Mouse (Mus musculus): Measurements from ENCODE around the gene Ndrg3.
"Not testable (repeated sequence)": the region's sequence is repeated elsewhere in the genome, so short reads cannot be mapped to it uniquely, and the experiment has no call there.

Gene Ndrg3

DNA sequence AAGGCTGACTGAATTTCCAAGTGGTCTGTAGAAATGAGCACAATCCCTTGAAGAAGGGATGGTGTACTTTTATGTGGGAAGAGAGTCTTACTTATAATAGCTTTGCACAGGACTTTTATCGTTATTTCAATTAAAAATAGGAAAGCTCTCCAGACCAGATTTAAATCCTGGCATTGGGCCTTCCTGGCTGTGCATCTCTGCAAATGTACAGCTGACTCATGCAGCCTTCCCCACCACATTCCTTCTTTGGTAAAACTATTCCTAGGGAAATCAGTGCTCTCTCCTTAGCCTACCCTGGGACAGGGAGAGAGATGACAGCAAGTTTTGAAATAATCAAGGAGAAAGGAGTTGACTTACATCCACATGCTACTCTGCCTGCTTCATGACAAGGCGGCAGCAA, 54.1 kb downstream of the Ndrg3 start:
- no peak for DNase-seq (ENCODE audit: low spot score)

DNA sequence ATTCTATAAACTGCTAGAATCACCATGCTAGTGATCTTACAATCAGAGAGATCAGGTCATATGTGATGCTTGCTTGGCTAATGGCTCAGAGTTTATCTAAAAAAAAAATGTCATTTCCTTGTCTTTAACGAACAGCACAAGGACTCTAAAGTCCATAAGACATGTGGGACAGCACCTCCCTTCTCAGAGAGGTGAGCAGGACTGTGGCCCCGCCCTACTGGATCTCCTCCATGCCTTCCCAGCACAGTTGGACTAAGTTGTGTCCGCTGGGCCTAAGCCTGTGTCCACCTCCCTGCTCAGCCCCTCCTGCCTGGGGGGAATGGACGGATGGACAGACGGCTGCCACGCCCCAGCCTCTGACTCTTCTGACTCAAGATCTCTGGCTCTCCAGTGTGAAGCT, 56.9 kb downstream of the Ndrg3 start:
- no peak for DNase-seq (ENCODE audit: low spot score)

DNA sequence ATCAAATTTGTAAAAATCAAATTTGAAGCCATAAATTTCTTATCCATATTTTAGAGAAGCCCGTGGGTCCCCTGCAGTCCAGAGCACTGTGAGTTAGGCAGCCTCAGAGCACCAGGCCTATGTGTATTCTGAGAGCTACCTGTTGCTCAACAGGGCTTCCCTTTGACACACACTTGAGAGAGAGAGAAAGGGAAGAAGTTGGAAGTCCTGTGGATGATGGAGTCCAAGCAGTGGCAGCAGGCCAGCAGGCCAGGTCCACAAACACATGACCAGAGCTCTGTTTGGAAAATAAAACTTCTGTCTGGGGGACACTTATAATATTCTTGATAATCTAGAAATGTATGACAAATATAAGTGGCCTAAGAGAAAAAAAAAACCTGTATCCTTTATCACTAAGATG, 58.4 kb downstream of the Ndrg3 start:
- DNase-seq (ENCODE audit: low spot score), result no peak

DNA sequence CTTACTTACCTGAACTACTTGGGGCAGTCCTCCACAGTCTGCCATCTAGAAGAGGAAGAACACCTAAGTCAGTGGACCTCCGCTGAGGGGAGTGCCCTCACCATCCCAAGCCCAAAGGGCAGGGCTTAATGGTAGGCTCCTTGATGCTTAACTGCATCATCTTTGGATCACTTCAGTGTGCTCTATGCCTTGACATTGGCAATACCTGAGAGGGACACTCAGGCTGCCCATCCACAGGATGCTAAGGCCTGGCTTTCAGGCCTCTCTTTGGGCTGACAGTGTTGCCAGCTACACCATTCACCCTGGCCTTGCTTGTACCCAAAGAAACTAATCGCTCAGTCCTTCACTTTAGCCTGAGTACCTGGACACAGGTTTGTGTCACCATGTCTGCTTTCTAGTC, 60.4 kb downstream of the Ndrg3 start:
- DNase-seq (ENCODE audit: low spot score), result no peak

DNA sequence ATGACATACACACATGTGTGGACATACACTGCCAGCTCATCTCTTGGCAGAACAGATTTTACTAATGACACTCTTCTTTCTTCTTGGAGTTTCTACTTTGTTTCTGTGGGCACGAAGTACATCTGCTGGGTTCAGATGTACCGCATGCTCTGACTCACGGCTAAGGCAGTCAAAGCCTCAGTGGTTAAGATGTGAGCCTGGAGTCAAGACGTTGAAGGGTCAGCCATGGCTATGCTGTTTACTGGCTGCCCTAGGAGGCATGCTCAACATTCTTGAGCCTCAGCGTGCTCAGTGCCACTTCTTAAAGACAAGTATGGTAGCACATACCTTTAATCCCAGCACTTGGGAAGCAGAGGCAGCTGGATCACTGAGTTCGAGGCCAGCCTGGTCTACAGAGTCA, 61.3 kb downstream of the Ndrg3 start:
- DNase-seq (ENCODE audit: low spot score), result no peak

DNA sequence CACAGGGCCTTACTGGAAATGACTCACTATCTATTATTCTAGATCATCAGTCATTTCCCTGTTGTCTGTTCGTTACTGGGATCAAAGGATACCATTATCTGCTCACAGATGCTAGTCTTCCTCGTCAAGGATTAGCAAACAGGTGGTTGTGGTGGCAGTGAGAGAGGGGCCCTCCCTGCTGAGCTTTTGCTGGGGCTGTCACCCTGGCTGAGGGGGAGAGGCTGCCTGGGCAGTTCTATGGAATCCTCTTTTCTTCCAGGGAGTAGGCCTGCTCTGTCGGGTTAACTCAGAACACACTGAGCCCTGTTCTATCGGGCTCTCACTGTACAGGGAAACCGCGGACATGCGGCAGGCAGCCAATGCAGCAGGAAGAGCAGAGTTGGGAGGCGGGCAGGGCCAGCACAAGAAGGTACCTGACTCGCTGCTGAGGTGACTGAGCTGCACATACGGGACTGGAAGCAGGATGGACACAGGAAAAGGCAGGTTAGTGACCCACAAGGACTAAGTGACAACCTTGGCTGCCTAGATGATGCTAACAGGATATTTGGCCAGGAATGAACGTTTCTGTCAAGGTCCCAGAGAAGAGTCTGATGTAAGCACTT, 62.2 kb downstream of the Ndrg3 start:
- no peak for DNase-seq (ENCODE audit: low spot score)

DNA sequence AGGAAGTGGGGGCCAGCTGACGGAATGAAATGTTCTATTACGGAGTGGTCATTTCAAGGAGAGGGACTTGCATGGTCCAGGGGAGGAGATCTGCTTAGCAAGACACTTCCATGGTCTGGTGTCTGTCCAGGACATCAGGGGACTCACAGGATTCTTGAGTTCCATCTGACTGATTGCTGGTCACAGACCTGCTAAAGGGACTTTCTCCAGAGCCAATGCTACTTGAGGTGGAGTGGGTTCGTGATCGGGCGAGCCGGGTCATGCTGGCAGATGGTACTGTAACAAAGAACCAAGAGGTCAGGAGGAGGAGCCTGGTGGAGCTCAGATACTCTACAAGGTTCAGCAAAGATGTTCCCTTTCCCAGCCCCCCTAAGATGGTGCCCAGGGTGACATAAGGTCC, 63.2 kb downstream of the Ndrg3 start:
- no peak for DNase-seq (ENCODE audit: low spot score)

DNA sequence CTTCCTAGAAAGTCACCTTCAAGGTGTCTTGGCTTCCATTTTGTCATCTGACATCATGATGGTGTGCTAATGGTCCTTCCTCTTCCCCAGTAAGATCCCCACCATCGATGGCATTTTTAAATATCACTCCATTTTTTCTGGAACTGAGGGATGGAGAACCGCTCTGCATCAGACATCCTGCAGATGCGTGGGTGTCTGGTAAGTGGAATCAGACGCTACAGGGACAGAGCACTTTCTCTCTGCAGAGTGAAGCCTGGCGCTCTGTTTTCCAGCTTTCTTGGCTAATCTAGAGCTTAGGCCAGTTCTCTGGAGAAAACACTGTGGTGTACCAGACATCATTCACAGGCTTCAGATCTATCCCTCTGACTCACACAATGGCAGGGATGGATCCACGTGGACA, 64.2 kb downstream of the Ndrg3 start:
- peak; percentile 31 for DNase-seq (ENCODE audit: low spot score)

DNA sequence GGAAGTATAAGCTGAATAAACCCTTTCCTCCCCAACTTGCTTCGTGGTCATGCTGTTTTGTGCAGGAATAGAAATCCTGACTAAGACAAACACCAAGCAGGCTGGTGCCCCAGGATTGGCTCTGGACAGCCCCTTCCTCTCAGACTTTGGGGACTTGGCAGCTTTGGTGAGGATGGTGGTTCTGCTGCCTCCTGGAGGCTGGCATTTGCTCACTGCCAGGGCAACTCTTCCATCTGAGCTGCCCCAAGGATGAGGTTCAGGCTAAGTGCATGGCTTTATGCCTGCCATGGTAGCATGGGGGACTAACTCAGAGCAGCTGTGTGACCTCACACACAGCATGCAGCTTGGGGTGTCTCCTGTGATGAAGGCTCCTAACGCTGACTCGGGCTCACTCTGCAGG, 66.2 kb downstream of the Ndrg3 start:
- DNase-seq (ENCODE audit: low spot score), result not testable (repeated sequence)

DNA sequence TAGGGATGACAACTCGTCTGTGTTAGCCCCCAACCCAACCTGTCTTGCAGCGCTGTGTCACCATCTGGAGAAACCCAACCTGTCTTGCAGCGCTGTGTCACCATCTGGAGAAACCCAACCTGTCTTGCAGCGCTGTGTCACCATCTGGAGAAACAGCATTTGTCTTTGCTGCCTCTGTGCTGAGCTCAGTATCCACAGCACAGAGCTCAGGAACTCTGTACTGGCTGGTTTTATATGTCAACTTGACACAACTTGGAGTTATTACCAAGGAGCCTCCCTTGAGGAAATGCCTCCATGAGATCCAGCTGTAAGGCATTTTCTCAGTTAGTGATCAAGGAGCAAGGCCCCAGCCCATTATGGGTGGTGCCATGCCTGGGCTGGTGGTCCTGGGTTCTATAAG, 66.8 kb downstream of the Ndrg3 start:
- DNase-seq (ENCODE audit: low spot score), result not testable (repeated sequence)

DNA sequence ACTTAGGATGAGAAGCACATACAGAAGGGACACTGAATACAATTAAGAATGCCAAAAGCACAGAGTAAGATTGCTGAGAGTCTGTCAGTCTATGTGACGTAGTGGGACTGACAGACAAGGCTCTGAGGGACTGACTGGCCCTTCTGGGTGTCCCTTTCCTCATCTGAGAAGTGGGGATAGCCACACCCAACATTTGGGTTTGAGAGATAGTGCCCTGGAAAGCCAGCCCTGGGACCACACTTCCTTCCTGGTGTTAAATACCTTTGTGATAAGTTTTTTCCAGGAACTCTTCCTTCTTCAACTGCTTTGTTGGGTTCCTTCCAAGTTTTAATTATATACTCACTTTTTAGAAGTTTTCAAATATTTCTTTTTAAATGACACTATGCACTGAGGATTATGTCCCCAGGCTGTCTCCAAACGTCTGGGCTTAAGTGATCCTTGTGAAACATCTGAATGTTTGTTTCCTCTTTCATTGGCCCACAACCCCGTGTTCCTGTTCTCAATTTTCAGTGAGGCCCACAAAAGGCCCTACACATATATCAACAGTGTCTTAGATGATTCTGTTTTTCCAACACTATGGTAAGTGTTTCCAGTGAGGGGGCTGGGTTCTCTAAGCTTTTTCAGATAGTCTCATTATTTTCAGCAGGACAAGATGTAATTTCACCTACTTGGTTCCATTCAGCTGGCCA, 67.5 kb downstream of the Ndrg3 start:
- DNase-seq (ENCODE audit: low spot score), result no peak

DNA sequence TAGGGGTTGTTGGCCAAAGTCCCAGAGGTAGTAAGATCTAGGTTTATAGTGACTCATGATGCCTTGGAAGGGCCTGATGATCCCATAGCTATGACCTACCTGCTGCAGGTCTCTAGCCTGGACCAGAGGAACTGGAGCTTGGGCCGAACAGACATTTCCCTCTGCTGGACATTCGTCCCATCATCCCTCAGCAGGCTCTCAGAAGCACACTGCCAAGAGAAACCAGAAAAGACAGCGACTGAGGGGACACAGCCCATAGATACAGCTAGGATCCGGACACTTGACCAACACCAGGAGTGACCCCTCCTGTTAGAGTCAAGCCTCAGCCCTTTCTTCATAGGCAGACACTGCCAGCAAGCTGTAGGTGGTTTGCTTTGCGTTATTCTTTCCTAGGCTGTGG, 68.8 kb downstream of the Ndrg3 start:
- no peak for DNase-seq (ENCODE audit: low spot score)

DNA sequence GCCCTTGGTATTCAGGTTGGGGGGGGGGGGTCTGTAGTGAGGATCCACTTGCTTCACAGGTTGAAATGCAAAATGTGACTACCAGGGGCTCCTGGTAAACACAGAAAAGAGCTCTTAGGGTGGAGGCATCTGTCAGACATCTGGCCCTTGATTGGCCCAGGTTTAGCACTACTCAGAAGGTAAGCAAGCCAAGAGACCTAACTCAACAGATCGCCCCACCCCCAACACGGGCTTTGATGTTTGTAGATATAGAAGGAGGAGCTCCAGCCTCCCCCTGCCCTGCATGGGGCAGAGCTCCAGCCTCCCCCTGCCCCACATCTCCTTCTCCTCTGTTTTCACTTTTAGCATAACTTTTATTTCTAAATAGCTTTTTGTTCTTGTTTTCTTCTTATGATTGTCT, 72.1 kb downstream of the Ndrg3 start:
- DNase-seq (ENCODE audit: low spot score), result no peak

DNA sequence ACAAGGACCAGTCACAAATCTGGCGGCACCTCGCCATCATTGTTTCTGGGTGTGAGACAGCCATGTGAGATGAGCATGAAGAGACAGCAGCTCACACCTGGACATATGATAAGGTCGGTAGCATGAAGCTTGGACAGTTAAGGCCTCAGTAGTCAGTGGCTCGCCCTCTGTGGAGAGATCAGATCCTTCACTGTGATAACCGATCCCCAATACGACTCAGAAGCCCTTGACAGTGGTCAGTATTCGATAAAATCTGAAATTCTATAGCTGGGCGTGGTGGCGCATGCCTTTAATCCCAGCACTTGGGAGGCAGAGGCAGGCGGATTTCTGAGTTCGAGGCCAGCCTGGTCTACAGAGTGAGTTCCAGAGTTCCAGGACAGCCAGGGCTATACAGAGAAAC, 72.7 kb downstream of the Ndrg3 start:
- not testable (repeated sequence) for DNase-seq (ENCODE audit: low spot score)

DNA sequence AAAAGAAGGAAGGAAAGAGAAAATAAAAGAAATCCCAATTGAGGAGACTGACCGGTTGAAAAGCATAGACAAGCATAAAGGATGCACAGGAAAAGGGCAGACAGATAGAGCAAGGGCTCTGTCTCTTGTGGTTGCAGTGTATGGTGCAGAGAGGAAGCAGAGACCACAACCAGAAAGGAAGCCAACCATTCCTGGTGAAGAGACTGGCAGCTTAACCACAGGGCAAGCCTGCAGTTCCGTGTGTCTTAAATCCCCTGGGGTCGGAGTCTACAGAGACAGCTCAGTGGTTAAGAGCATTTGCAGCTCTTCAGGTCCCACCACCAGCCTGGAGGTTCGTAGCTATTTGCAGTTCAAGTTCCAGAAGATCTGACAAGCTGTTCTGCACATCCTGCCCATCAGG, 73.3 kb downstream of the Ndrg3 start:
- no peak for DNase-seq (ENCODE audit: low spot score)

DNA sequence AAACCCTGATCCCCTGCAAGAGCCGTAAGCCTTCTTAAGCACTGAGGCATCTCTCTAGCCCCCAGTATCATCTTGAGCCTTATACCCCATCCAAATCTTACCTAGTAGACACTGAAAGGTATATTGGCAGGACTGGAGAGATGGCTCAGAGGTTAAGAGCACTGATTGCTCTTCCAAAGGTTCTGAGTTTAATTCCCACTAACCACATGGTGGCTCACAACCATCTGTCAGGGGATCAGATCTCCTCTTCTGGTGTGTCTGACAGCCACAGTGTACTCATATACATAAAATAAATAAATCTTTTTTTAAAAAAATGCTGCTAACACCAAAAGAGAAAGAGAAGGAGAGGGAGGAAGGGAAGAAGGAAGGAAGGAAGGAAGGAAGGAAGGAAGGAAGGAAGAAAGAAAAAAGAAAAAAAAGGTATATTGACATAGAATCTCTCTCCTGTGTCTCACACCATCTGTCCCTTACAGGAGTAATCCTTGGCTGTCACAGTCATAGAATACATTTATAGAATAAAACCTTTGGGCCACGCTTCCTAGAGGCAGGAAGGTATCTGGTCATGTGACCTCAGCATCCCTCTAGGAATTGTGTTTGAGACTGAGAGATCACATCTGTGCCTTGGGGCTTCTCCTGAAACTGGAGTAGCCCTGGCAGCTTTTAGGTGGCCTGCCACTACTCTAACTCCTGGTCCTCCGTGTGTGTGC, 75.3 kb downstream of the Ndrg3 start:
- no peak for DNase-seq (ENCODE audit: low spot score)

DNA sequence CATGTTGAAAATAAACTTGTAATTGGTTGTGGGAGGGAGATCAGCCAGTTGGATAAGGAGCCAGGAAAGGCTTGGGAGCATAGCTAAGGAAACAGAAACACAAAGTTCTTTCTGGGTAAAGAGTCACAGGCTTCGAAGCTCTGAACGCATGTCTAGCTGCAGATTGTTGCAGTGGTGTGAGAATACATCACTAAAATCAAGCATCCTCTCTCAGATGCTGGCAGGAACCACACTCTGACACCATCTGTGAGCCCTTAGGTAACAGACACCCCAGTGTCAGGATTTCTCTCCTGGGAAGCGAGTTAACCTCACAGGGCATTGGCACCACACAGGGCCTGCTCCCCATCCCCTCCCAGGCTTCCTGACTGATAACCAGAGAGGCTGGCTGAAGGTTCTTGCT, 76.3 kb downstream of the Ndrg3 start:
- no peak for DNase-seq (ENCODE audit: low spot score)

DNA sequence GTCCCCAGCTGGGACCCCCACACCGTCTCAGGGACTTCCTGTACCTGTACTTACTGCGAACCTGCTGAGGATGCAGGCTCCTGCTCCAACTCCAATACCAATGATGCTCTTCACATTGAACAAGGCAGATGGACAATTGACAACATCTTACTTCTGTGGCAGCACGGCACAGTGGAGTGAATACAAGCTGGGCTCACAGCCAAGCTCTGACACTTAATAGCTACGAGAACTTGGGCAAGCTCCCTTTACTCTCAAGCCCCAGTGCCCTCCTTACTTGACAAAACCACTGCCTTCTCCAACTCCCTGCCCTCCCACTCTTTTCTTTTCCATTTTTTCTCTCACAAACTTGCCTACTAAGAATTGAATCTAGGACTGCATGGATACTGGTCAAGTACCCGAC, 78.7 kb downstream of the Ndrg3 start:
- peak; percentile 17 for DNase-seq (ENCODE audit: low spot score)

DNA sequence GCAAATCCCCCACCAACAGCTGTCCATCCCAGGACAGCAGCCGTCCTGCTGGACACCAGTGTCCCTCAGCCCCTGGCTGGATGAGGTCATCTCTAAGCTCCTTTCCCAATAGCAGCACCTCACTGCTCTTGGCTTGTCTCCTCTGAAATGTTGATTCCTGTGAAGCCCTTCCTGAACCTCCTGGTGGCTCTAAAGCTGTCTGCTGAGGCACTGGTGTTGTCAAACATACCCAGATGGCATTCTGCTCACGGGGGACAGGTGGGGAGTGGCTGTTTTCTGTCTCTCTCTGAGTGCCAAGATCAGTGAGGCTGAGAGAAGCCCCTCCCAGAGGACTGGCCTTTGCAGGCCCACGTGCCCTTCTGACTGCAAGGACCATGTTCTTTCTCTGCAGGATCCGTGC, 85.9 kb downstream of the Ndrg3 start:
- not testable (repeated sequence) for DNase-seq (ENCODE audit: low spot score)

DNA sequence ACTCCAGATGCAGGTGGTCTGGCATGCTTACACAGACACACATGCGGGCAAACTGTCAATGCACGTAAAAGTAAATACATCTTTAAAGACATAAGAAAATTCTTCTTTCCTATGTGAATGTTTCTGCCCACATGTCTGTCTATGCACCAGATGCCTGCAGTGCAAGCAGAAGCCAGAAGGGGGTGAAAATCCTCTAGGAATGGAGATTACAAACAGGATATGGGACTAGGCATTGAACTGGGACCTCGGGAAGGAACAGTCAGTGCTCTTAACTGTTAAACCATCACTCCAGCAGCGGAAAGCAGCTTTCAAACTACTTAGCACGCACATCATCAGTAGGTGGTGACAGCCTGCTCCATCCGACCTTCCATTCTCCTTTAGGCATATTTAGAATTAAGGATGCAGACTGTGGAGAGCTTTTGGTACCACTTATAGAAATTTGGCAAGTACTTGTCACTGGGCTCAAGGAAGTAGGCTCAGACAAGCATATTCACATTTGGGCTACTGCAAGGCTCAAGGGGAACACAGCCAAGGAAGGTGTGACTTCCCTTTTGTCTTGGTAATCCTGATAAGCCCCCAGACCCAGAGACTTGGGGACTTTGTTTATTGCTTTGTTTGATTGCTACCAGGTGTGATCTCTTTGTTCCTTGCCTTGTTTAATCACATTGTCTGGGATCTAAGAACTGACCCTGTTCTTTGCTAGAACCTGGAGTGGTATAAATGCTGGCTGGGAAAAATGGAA, 86.7 kb downstream of the Ndrg3 start:
- peak; percentile 58 for DNase-seq (ENCODE audit: low spot score)

DNA sequence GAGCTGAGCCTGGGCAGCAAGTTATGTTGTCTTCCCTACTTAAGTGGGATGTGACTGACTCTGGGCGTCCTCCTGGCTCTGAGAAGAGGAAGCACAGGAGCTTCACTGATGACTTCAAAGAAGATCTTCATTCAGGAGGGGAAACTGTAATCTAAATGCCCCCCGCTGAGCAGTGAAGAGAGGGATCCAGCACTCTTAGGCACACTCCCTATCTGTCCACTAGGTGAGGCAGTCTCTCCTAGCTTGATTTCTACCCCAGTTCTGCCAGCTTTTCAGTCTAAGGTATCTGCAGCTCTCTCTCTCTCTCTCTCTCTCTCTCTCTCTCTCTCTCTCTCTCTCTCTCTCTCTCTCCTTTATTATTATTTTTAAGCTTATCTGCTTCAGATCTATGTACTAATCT, 88.5 kb downstream of the Ndrg3 start:
- no peak for DNase-seq (ENCODE audit: low spot score)

DNA sequence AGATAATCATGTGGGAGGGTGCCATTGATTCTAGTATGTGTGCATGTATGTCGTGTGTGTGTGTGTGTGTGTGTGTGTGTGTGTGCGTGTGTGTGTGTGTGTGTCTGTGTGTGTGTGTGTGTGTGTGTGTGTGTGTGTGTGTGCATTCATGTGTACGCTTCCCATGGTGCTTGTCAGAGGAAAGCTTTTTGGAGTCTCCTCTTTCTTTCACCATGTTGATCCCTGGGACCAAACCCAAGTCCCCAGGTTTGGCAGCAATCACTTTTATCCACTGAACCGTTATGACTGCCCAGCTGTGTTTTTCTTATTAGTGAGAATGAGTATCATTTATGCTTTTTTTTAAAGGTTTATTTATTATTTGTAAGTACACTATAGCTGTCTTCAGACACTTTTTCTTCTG, 89.4 kb downstream of the Ndrg3 start:
- DNase-seq (ENCODE audit: low spot score), result not testable (repeated sequence)

DNA sequence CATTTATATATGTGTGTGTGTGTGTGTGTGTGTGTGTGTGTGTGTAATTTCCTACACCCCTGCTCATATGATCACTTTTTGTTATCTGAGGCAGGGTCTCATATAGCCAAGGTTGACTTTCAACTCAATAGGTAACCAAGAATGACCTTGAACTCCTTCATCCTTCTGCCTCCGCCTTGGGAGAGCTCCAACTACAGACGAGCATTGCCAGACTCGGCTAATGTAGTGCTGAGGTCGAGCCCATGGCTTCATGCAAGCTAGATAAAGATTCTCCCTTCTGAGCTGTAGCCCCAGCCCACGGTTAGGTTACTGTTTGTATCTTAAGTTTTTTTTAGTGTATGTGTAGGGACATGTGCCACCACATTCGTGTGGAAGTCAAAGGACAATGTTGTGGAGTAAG, 90.0 kb downstream of the Ndrg3 start:
- DNase-seq (ENCODE audit: low spot score), result no peak

Measured in MN1 (cell line).